Mouse (Mus musculus): ENCODE data around the gene Lrrk2.

- TF ChIP-seq GATA1 (IDR thresholded peaks at IDR 0.05; ENCODE audit: low read length) (no peak), TAL1 (IDR thresholded peaks at IDR 0.05; ENCODE audit: low read length) (no peak)
Measured at GRCm38 (mm10) chr15:91779166-91779565, 106.2 kb downstream of the Lrrk2 start.

Measured in erythroblast, embryonic 14.5 days (primary cell).